Mouse (Mus musculus) liver, embryonic 14.5 days (tissue): ENCODE measurements at regions not wholly inside any gene's neighbourhood (a gene's known extent, or its start where the extent isn't known, plus 50 kb on each side); places are given as distances from the start of the nearest gene placed in this dataset.
"Not testable (repeated sequence)": the region's sequence is repeated elsewhere in the genome, so short reads cannot be mapped to it uniquely, and the experiment has no call there.

Source experiments
- ATAC-seq: fragments of 200-750 bp; cut with Nextera tagmentation; 2 replicates; pipeline ENCODE4 v1.8.0; 2017; ENCODE audit warnings: moderate number of reproducible peaks, mild to moderate bottlenecking, moderate library complexity; ENCODE audit not compliant: insufficient read depth
- DNase-seq, 3 experiments: peaks; one replicate each; pipeline ENCODE4 v3.0.0-alpha.2; 2012 to 2013; ENCODE audit warnings: low read depth in 3 of 3, low spot score in 3 of 3
- H3K27ac ChIP-seq: fragments of 300-500 bp; sonication (generic); 2 replicates; pipeline ENCODE4 v1.5.1; 2014; ENCODE audit warnings: moderate library complexity, mild to moderate bottlenecking, control low read depth, inconsistent platforms
- H3K27me3 ChIP-seq: fragments of 300-500 bp; sonication (generic); 2 replicates; pipeline ENCODE4 v1.6.1; 2014; ENCODE audit warnings: mild to moderate bottlenecking, low read length, moderate library complexity; ENCODE audit not compliant: control insufficient read depth, insufficient read depth
- H3K36me3 ChIP-seq: fragments of 300-500 bp; sonication (generic); replicated peaks from 2 replicates; pipeline ENCODE4 v1.6.1; 2014; ENCODE audit warnings: low read depth; ENCODE audit not compliant: control insufficient read depth, insufficient read depth
- H3K4me1 ChIP-seq, 2 experiments: fragments of 200-500 bp in 1 of 2; fragments of 300-500 bp in 1 of 2; sonication (generic) in 1 of 2; replicated peaks; 2 replicates each; pipeline ENCODE4 v1.6.1; 2012 to 2014; ENCODE audit warnings: antibody characterized with exemption in 1 of 2, inconsistent platforms in 1 of 2, low read length in 1 of 2; ENCODE audit not compliant: control insufficient read depth in 2 of 2, insufficient read depth in 2 of 2
- H3K4me2 ChIP-seq: fragments of 300-500 bp; sonication (generic); 2 replicates; pipeline ENCODE4 v1.6.1; 2014; ENCODE audit warnings: low read depth, mild to moderate bottlenecking, control low read depth, moderate library complexity
- H3K4me3 ChIP-seq, 2 experiments: fragments of 200-500 bp in 1 of 2; fragments of 300-500 bp in 1 of 2; sonication (generic) in 1 of 2; 2 replicates each; pipeline ENCODE4 v1.5.1; 2012 to 2014; ENCODE audit warnings: low read depth in 2 of 2, low read length in 2 of 2, mild to moderate bottlenecking in 2 of 2, control low read depth in 1 of 2, inconsistent platforms in 1 of 2, moderate library complexity in 1 of 2; ENCODE audit not compliant: insufficient read depth in 1 of 2
- H3K9ac ChIP-seq: fragments of 300-500 bp; sonication (generic); replicated peaks from 2 replicates; pipeline ENCODE4 v1.6.1; 2014; ENCODE audit warnings: mild to moderate bottlenecking, control low read depth, moderate library complexity
- H3K9me3 ChIP-seq: fragments of 300-500 bp; sonication (generic); 2 replicates; pipeline ENCODE4 v1.6.1; 2016; ENCODE audit warnings: low read length, mixed read lengths; ENCODE audit not compliant: control insufficient read depth
- CTCF ChIP-seq: IDR thresholded peaks from 2 replicates; pipeline ENCODE4 v1.5.1; 2016; ENCODE audit warnings: antibody characterized with exemption, low read depth, control low read depth
- EP300 ChIP-seq: IDR thresholded peaks from 2 replicates; pipeline ENCODE4 v1.6.1; 2016; ENCODE audit warnings: antibody characterized with exemption, low read depth
- WGBS: fragments of 180-500 bp; shearing (Covaris S2); extraction: QIAGEN DNeasy Blood & Tissue Kit; methylation state at CpG from one replicate; pipeline ENCODE4 v1.1.7; 2014; ENCODE audit not compliant: insufficient replicate concordance; 5-methylcytosine and 5-hydroxymethylcytosine counted together

DNA sequence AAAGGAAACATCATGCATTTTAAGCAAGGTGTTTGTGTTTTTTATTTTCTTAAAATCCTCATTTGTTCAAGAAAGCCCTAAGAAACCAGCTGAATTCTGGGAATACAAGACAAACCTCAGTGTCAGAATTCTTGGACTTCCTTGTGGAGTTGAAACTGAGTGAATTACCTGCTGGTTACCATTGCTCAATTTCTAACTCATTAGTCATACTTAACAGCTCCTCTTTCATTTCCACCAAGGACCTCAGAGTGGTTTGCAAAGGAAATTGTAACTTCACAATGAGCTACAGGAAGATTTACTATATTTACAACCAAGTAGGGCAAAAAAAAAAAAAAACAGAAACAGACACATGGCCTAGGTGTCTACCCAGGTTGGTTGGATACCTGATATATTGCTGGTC lies 67.6 kb upstream of the Zcchc2 start:
- ATAC-seq (no peak), DNase-seq (no peak)
- Histone ChIP-seq H3K9me3 (no peaks in the 10 kb centered on the region), H3K4me1 (peaks cover 0 to 4% of the 10 kb centered on the region in 2 experiments; a peak in 1 of 4 replicates), H3K36me3 (no peaks in the 10 kb centered on the region), H3K4me3 (no peak overlapping the region), H3K27me3 (no peaks in the 10 kb centered on the region), H3K4me2 (no peak overlapping the region), H3K9ac (no peak overlapping the region), H3K27ac (no peak overlapping the region)
- TF ChIP-seq EP300 (no peak), CTCF (no peak)

DNA sequence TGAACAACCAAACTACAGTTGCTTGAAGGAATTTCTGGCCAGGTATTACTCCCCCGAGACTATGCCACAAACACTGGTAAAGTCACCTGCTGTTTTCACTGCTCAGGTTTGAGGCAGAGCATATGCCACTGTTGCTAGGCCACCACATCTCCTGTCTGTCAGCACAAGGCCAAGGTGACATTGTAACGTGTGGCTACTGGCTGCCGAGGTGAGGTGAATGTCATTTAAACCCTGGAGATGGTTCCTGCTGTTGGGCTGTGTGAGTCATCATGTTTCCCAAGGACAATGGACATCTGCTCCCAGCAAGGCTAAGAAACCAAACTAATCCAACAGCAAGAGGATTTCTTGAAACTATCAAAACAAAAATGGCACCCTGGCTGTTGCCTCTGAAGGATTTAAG lies 67.2 kb upstream of the Zcchc2 start:
- WGBS: 45% methylated on average over 3 of the region's 3 CpGs
- Histone ChIP-seq H3K4me1 (peaks cover 0 to 4% of the 10 kb centered on the region in 2 experiments; a peak in 1 of 4 replicates), H3K27me3 (no peaks in the 10 kb centered on the region), H3K9me3 (no peaks in the 10 kb centered on the region), H3K27ac (no peak overlapping the region), H3K9ac (no peak overlapping the region), H3K4me3 (no peak overlapping the region), H3K4me2 (no peak overlapping the region), H3K36me3 (no peaks in the 10 kb centered on the region)
- no peak for ATAC-seq
- TF ChIP-seq CTCF (no peak), EP300 (no peak)
- no peak for DNase-seq

DNA sequence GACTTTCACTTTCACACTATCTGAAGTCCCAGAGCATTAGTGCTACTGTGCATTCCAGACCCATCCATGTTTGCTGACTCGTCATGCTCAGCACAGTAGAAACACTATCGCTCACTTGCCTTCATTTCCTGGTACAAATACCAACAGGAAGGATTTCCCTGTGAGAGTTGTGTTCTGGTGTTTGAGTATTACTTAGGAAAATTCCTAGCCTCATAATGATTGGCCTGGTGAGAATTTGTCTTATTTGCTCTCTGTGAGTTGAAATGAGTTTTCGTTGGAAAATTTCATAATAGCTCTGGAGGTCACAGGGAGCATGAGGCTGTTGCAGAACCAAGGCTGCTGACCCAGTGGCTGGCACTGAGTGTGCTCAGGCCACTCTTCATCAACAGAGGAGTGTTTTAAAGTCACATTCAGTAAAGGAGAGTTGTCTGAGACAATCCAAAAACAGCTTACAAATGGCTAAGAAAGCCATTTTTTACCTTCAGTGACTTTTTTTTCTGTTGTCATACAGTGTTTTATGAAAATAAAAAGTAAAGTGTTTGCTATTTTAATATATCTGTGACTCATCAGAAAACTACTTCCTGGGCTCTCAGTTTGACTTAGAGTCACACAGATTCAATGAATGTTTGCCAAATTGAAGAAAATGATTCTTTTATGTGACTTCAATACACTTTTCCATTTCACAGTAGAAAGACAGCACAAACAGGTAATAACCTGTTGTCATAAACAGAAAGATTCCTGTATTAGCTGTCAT lies 64.4 kb upstream of the Zcchc2 start:
- peak; percentile 33; the same call in 1 of the 2 replicates for ATAC-seq
- no peak overlapping the region for H3K27ac ChIP-seq
- no peaks in the 10 kb centered on the region for H3K9me3 ChIP-seq
- WGBS: 43% methylated on average over 3 of the region's 3 CpGs
- no peak for TF ChIP-seq EP300
- TF ChIP-seq CTCF: no peak
- H3K36me3 ChIP-seq: no peaks in the 10 kb centered on the region
- H3K27me3 ChIP-seq: no peaks in the 10 kb centered on the region
- H3K4me2 ChIP-seq: no peak overlapping the region
- H3K4me3 ChIP-seq: no peak overlapping the region
- no peak for DNase-seq
- H3K9ac ChIP-seq: no peak overlapping the region
- H3K4me1 ChIP-seq: peaks cover 0 to 4% of the 10 kb centered on the region in 2 experiments; a peak in 1 of 4 replicates

DNA sequence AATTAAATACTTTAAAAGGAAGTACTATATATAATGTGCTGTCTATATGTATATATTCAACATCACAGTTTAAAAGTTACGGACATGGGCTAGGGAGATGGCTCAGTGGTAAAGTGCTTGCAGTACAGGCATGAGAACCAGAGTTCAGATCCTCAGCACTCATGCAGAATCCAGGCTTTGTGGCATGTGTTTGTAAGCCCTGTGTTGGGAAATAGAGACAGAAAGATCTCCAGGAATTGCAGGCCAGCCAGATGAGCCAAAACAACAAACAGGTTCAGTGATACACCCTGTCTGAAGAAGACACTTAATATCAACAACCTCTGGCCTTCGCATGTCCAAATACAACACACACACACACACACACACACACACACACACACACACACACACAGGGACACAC lies 63.3 kb upstream of the Zcchc2 start:
- Histone ChIP-seq H3K9me3 (no peaks in the 10 kb centered on the region), H3K4me2 (no peak overlapping the region), H3K27me3 (no peaks in the 10 kb centered on the region), H3K36me3 (no peaks in the 10 kb centered on the region), H3K4me1 (peaks cover 0 to 4% of the 10 kb centered on the region in 2 experiments; a peak in 1 of 4 replicates), H3K27ac (no peak overlapping the region), H3K4me3 (no peak overlapping the region), H3K9ac (no peak overlapping the region)
- ATAC-seq (no peak), DNase-seq (no peak)
- 69% methylated on average over 2 of the region's 2 CpGs for WGBS
- TF ChIP-seq CTCF: no peak
- no peak for TF ChIP-seq EP300

DNA sequence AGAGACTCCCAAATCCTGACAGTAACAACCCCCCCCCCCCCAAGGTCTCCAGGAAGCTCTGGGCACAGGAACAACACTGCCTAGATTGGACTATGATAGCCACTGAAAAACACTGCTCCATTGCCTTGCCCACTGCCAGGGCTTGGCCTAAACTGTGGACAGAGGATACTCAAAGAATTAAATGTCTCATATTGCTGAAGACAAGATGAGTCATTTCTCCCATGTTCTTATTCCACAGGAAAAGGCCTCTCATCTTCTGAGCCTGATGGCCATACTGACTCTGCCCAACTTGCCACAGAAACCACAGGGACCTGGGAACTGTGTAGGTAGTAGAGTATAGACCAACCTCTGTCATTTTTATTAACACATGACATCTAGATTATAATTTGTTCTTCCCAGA lies 59.4 kb upstream of the Zcchc2 start:
- Histone ChIP-seq H3K27ac (no peak overlapping the region), H3K4me1 (peaks cover 0 to under 1% of the 10 kb centered on the region in 2 experiments; a peak in 1 of 4 replicates), H3K9ac (no peak overlapping the region), H3K9me3 (no peaks in the 10 kb centered on the region), H3K27me3 (no peaks in the 10 kb centered on the region), H3K4me3 (no peak overlapping the region), H3K4me2 (no peak overlapping the region), H3K36me3 (no peaks in the 10 kb centered on the region)
- ATAC-seq: no peak
- DNase-seq: no peak
- TF ChIP-seq CTCF: no peak
- no peak for TF ChIP-seq EP300

DNA sequence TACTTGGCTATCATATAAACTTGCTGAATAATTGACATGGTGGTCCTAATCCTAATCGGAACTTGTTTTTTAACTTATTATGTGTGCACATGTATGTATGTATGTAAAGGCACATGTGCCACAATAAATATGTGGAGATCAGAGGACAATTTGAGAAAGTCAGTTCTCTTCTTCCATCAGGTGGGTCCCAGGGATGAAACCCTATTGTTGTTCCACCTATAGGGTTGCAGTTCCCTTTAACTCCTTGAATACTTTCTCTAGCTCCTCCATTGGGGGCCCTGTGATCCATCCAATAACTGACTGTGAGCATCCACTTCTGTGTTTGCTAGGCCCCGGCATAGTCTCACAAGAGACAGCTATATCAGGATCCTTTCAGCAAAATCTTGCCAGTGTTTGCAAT lies 56.0 kb upstream of the Zcchc2 start:
- not testable (repeated sequence) for H3K27ac ChIP-seq, H3K4me2 ChIP-seq, H3K27me3 ChIP-seq, H3K4me1 ChIP-seq, H3K4me3 ChIP-seq, H3K36me3 ChIP-seq, ATAC-seq, H3K9ac ChIP-seq, H3K9me3 ChIP-seq, DNase-seq
- 59% methylated on average over 2 of the region's 2 CpGs for WGBS
